Mouse (Mus musculus) frontal cortex, postnatal 36 days (tissue): ENCODE data around the gene Tex19.2.

ENCODE experiments used
- DNase-seq, 2 experiments: peaks; one replicate each; pipeline ENCODE4 v3.0.0; 2022; ENCODE audit warnings: low spot score in 2 of 2

Gene Tex19.2

GRCm38 (mm10) chr11:121118577-121118976 lies at the start of gene Tex19.2:
TSS of gene Tex19.2 (minus strand) at chr11:121118677.
- no peak for DNase-seq

GRCm38 (mm10) chr11:121163751-121164150 lies 45.3 kb upstream of the Tex19.2 start:
- DNase-seq = no peak

GRCm38 (mm10) chr11:121160636-121161346 lies 42.3 kb upstream of the Tex19.2 start:
- DNase-seq = no peak

- DNase-seq = no peak
These were observed 41.5 kb upstream of the Tex19.2 start, which contains the start of gene Uts2r for GRCm38 (mm10) chr11:121159971-121160370. TSS of gene Uts2r (plus strand) at chr11:121160271.

- no peak for DNase-seq
These were observed 38.0 kb upstream of the Tex19.2 start for GRCm38 (mm10) chr11:121156411-121156891.

- DNase-seq = no peak
These were observed 35.7 kb upstream of the Tex19.2 start for GRCm38 (mm10) chr11:121154203-121154602.

GRCm38 (mm10) chr11:121148193-121148592 lies 29.7 kb upstream of the Tex19.2 start:
- DNase-seq = no peak

GRCm38 (mm10) chr11:121145865-121146264 lies 27.4 kb upstream of the Tex19.2 start, which contains the start of gene Tex19.1:
TSS of gene Tex19.1 (plus strand) at chr11:121146143.
- DNase-seq = no peak

GRCm38 (mm10) chr11:121143325-121144015 lies 25.0 kb upstream of the Tex19.2 start:
- DNase-seq = no peak

- no peak for DNase-seq
These were observed 20.3 kb upstream of the Tex19.2 start for GRCm38 (mm10) chr11:121138732-121139131.

- no peak for DNase-seq
These were observed 19.2 kb upstream of the Tex19.2 start for GRCm38 (mm10) chr11:121137682-121138081.

GRCm38 (mm10) chr11:121134600-121134999 lies 16.1 kb upstream of the Tex19.2 start:
- DNase-seq = no peak

- no peak for DNase-seq
These were observed 11.1 kb upstream of the Tex19.2 start for GRCm38 (mm10) chr11:121129616-121130015.

- DNase-seq = no peak
These were observed 9.0 kb upstream of the Tex19.2 start for GRCm38 (mm10) chr11:121127441-121127840.

GRCm38 (mm10) chr11:121126395-121126794 lies 7.9 kb upstream of the Tex19.2 start:
- DNase-seq = no peak

- DNase-seq = no peak
These were observed 7.2 kb upstream of the Tex19.2 start for GRCm38 (mm10) chr11:121125522-121126172.

- peak in 1 of 2 experiments; percentile 5 for DNase-seq
These were observed 5.0 kb upstream of the Tex19.2 start for GRCm38 (mm10) chr11:121123438-121123837.

- no peak for DNase-seq
These were observed 3.7 kb upstream of the Tex19.2 start for GRCm38 (mm10) chr11:121122024-121122670.

GRCm38 (mm10) chr11:121121151-121121550 lies 2.7 kb upstream of the Tex19.2 start:
- DNase-seq = no peak

- no peak for DNase-seq
These were observed 371 bp downstream of the Tex19.2 start for GRCm38 (mm10) chr11:121118106-121118505.

- no peak for DNase-seq
These were observed 6.2 kb downstream of the Tex19.2 start for GRCm38 (mm10) chr11:121112091-121112775.
